Mouse (Mus musculus) E14TG2a.4 (cell line): ENCODE results near the gene Ddx17.
A peak's percentile ranks its signal among the peaks of the same experiment; 100 is the strongest.

Source experiments
- H3K27me3 ChIP-seq: 2 replicates; pipeline ENCODE4 v1.6.1; 2014; ENCODE audit warnings: low read length, control low read depth; ENCODE audit not compliant: insufficient read depth
- H3K36me3 ChIP-seq: 2 replicates; pipeline ENCODE4 v1.6.1; 2014; ENCODE audit warnings: low read length, control low read depth; ENCODE audit not compliant: insufficient read depth
- H3K4me1 ChIP-seq: replicated peaks from 2 replicates; pipeline ENCODE4 v1.6.1; 2014; ENCODE audit warnings: low read depth, low read length, control low read depth
- H3K4me3 ChIP-seq: replicated peaks from 2 replicates; pipeline ENCODE4 v1.5.1; 2014; ENCODE audit warnings: mild to moderate bottlenecking, low read length
- H3K9me3 ChIP-seq: 2 replicates; pipeline ENCODE4 v1.6.1; 2014; ENCODE audit warnings: low read length, control low read depth
- CTCF ChIP-seq: conservative IDR thresholded peaks from 2 replicates; pipeline ENCODE4 v1.5.1; 2014; ENCODE audit warnings: low read length
- NANOG ChIP-seq: IDR thresholded peaks from 2 replicates; pipeline ENCODE4 v1.6.1; 2014; ENCODE audit warnings: borderline replicate concordance, low read length, mixed read lengths
- POU5F1 ChIP-seq: IDR thresholded peaks from 2 replicates; pipeline ENCODE4 v1.6.1; 2014; ENCODE audit warnings: low read length, borderline replicate concordance

The Ddx17 gene

GRCm38 (mm10) chr15:79548226-79548625, 1.7 kb upstream of the Ddx17 start:
- H3K27me3 ChIP-seq = peaks cover 8% of the 10 kb centered on the region

GRCm38 (mm10) chr15:79547289-79547820, 814 bp upstream of the Ddx17 start:
- Histone ChIP-seq H3K9me3 (no peaks in the 10 kb centered on the region), H3K4me1 (peaks cover 43% of the 10 kb centered on the region), H3K36me3 (peaks cover 29% of the 10 kb centered on the region), H3K27me3 (peaks cover 6% of the 10 kb centered on the region; the same call in 1 of the 2 replicates), H3K4me3 (peak overlapping the region; percentile 75)
- no peak for TF ChIP-seq NANOG
- no peak for TF ChIP-seq CTCF
- no peak for TF ChIP-seq POU5F1

More at GRCm38 (mm10) chr15:79548226-79548625, 1.7 kb upstream of the Ddx17 start:
- H3K36me3 ChIP-seq = peaks cover 20% of the 10 kb centered on the region
- H3K9me3 ChIP-seq = no peaks in the 10 kb centered on the region
- TF ChIP-seq POU5F1 (no peak), NANOG (no peak), CTCF (no peak)
- no peak overlapping the region for H3K4me3 ChIP-seq
- H3K4me1 ChIP-seq = peaks cover 35% of the 10 kb centered on the region

GRCm38 (mm10) chr15:79545921-79546399, 581 bp downstream of the Ddx17 start:
- Histone ChIP-seq H3K9me3 (no peaks in the 10 kb centered on the region), H3K27me3 (peaks cover 4% of the 10 kb centered on the region; the same call in 1 of the 2 replicates), H3K4me3 (peak overlapping the region; percentile 98), H3K36me3 (peaks cover 43% of the 10 kb centered on the region), H3K4me1 (peaks cover 51% of the 10 kb centered on the region)
- TF ChIP-seq CTCF = no peak
- no peak for TF ChIP-seq NANOG
- TF ChIP-seq POU5F1 = no peak

- H3K4me3 ChIP-seq = peak overlapping the region; percentile 98
- no peak for TF ChIP-seq NANOG
- TF ChIP-seq CTCF = no peak
- no peak for TF ChIP-seq POU5F1
These were observed 1.0 kb downstream of the Ddx17 start for GRCm38 (mm10) chr15:79545496-79545895.

GRCm38 (mm10) chr15:79543968-79544367, 2.6 kb downstream of the Ddx17 start:
- peak overlapping the region; percentile 98 for H3K4me3 ChIP-seq
- H3K4me1 ChIP-seq = peaks cover 69% of the 10 kb centered on the region
- no peaks in the 10 kb centered on the region for H3K9me3 ChIP-seq
- no peaks in the 10 kb centered on the region for H3K27me3 ChIP-seq
- TF ChIP-seq POU5F1 (no peak), CTCF (no peak), NANOG (no peak)
- peaks cover 63% of the 10 kb centered on the region for H3K36me3 ChIP-seq

More at GRCm38 (mm10) chr15:79545496-79545895, 1.0 kb downstream of the Ddx17 start:
- H3K4me1 ChIP-seq = peaks cover 55% of the 10 kb centered on the region
- peaks cover 47% of the 10 kb centered on the region for H3K36me3 ChIP-seq
- H3K27me3 ChIP-seq = no peaks in the 10 kb centered on the region
- no peaks in the 10 kb centered on the region for H3K9me3 ChIP-seq

- peaks cover 100% of the 10 kb centered on the region for H3K36me3 ChIP-seq
- peaks cover 92% of the 10 kb centered on the region for H3K4me1 ChIP-seq
- H3K9me3 ChIP-seq = no peaks in the 10 kb centered on the region
- H3K4me3 ChIP-seq = 0 out of 2 replicates have a peak overlapping the region, but pooled peaks have one; percentile 7
- no peaks in the 10 kb centered on the region for H3K27me3 ChIP-seq
- no peak for TF ChIP-seq POU5F1
- TF ChIP-seq NANOG = no peak
- no peak for TF ChIP-seq CTCF
These were observed 12.7 kb downstream of the Ddx17 start for GRCm38 (mm10) chr15:79533796-79534195.

- Histone ChIP-seq H3K4me1 (peaks cover 95% of the 10 kb centered on the region), H3K4me3 (no peak overlapping the region; the same call in 1 of the 2 replicates), H3K36me3 (peaks cover 100% of the 10 kb centered on the region), H3K27me3 (no peaks in the 10 kb centered on the region), H3K9me3 (no peaks in the 10 kb centered on the region)
- TF ChIP-seq POU5F1 = no peak
- no peak for TF ChIP-seq NANOG
- no peak for TF ChIP-seq CTCF
These were observed 16.6 kb downstream of the Ddx17 start for GRCm38 (mm10) chr15:79529935-79530334.

- H3K9me3 ChIP-seq = no peaks in the 10 kb centered on the region
- H3K4me3 ChIP-seq = no peak overlapping the region
- no peaks in the 10 kb centered on the region for H3K27me3 ChIP-seq
- peaks cover 90% of the 10 kb centered on the region for H3K4me1 ChIP-seq
- TF ChIP-seq NANOG (no peak), POU5F1 (no peak), CTCF (no peak)
- H3K36me3 ChIP-seq = peaks cover 98% of the 10 kb centered on the region
These were observed 18.4 kb downstream of the Ddx17 start for GRCm38 (mm10) chr15:79527991-79528639.

- H3K36me3 ChIP-seq = peaks cover 94% of the 10 kb centered on the region
- H3K27me3 ChIP-seq = no peaks in the 10 kb centered on the region
- H3K4me1 ChIP-seq = peaks cover 81% of the 10 kb centered on the region
- H3K9me3 ChIP-seq = no peaks in the 10 kb centered on the region
- TF ChIP-seq CTCF (no peak), POU5F1 (no peak), NANOG (no peak)
- no peak overlapping the region for H3K4me3 ChIP-seq
These were observed 19.3 kb downstream of the Ddx17 start for GRCm38 (mm10) chr15:79527192-79527591.
